Mouse (Mus musculus) heart, postnatal 0 days (tissue): ENCODE data around the gene Akirin2. TPM values are rescaled to one million over a fixed set of nuclear protein-coding genes. Genes with fewer than 3 reads are reported as not detected.

Experiments used
- ATAC-seq: fragments of 200-750 bp; cut with Nextera tagmentation; 2 replicates; pipeline ENCODE4 v1.8.0; 2017; ENCODE audit warnings: low read depth, moderate number of reproducible peaks, moderate library complexity; ENCODE audit not compliant: insufficient read depth
- DNase-seq: peaks from one replicate; pipeline ENCODE4 v3.0.0-alpha.2; 2016; ENCODE audit warnings: low spot score
- H3K27ac ChIP-seq: fragments of 300-500 bp; sonication (generic); 2 replicates; pipeline ENCODE4 v1.5.1; 2014; ENCODE audit warnings: low read depth, mild to moderate bottlenecking
- H3K27me3 ChIP-seq: fragments of 300-500 bp; sonication (generic); 2 replicates; pipeline ENCODE4 v1.6.1; 2014; ENCODE audit warnings: low read length, mixed read lengths; ENCODE audit not compliant: control insufficient read depth, insufficient read depth
- H3K36me3 ChIP-seq: fragments of 300-500 bp; sonication (generic); replicated peaks from 2 replicates; pipeline ENCODE4 v1.6.1; 2014; ENCODE audit warnings: low read length, mixed read lengths; ENCODE audit not compliant: control insufficient read depth, insufficient read depth
- H3K4me1 ChIP-seq: fragments of 300-500 bp; sonication (generic); 2 replicates; pipeline ENCODE4 v1.6.1; 2014; ENCODE audit warnings: antibody characterized with exemption; ENCODE audit not compliant: control insufficient read depth, insufficient read depth
- H3K4me2 ChIP-seq: fragments of 300-500 bp; sonication (generic); 2 replicates; pipeline ENCODE4 v1.6.1; 2014; ENCODE audit warnings: low read depth, mild to moderate bottlenecking, low read length, moderate library complexity
- H3K4me3 ChIP-seq: fragments of 300-500 bp; sonication (generic); 2 replicates; pipeline ENCODE4 v1.5.1; 2014; ENCODE audit warnings: low read depth, low read length
- H3K9ac ChIP-seq: fragments of 300-500 bp; sonication (generic); replicated peaks from 2 replicates; pipeline ENCODE4 v1.6.1; 2014; ENCODE audit warnings: low read depth, low read length, mixed read lengths
- H3K9me3 ChIP-seq: fragments of 300-500 bp; sonication (generic); replicated peaks from 2 replicates; pipeline ENCODE4 v1.6.1; 2016; ENCODE audit warnings: low read length; ENCODE audit not compliant: control insufficient read depth
- CTCF ChIP-seq: IDR thresholded peaks from 2 replicates; pipeline ENCODE4 v1.5.1; 2016; ENCODE audit warnings: antibody characterized with exemption, control low read depth, low read depth
- EP300 ChIP-seq: IDR thresholded peaks from 2 replicates; pipeline ENCODE4 v1.6.1; 2016; ENCODE audit warnings: antibody characterized with exemption, low read depth
- WGBS: fragments of 180-500 bp; shearing (Covaris S2); extraction: QIAGEN DNeasy Blood & Tissue Kit; methylation state at CpG from one replicate; pipeline ENCODE4 v1.1.7; 2014; 5-methylcytosine and 5-hydroxymethylcytosine counted together
- polyA plus RNA-seq: library from polyadenylated mRNA; unstranded; fragments of >200 nt; fragmentation: Nextera tagmentation; extraction: Ambion mirVana; gene quantifications from 2 replicates; pipeline ENCODE4 v1.2.1, GENCODE M21; 2015
- total RNA-seq: library from RNA; depleted of rRNA; stranded (reverse); fragments of >200 nt; gene quantifications from 2 replicates; pipeline ENCODE4 v1.2.3, GENCODE M21; 2014; ENCODE audit warnings: low replicate concordance; rRNA removed

Akirin2 gene
- total and polyA plus RNA-seq, 2 experiments from 2014 or later = 29.0 to 34.2 TPM

- H3K9ac ChIP-seq = peak overlapping the region; percentile 81
- peaks cover 22% of the 10 kb centered on the region for H3K4me1 ChIP-seq
- H3K27ac ChIP-seq = peak overlapping the region; percentile 81
- ATAC-seq (no peak), DNase-seq (peak; percentile 9)
- peak overlapping the region; percentile 72 for H3K4me2 ChIP-seq
- WGBS = 1% methylated on average over 13 of the region's 13 CpGs
- no peaks in the 10 kb centered on the region for H3K27me3 ChIP-seq
- TF ChIP-seq EP300 (no peak), CTCF (no peak)
- no peaks in the 10 kb centered on the region for H3K36me3 ChIP-seq
- H3K4me3 ChIP-seq = peak overlapping the region; percentile 82
- no peaks in the 10 kb centered on the region for H3K9me3 ChIP-seq
These were observed 64.6 kb downstream of the Akirin2 start for GRCm38 (mm10) chr4:34615303-34615702.

- Histone ChIP-seq H3K9ac (no peak overlapping the region), H3K4me3 (no peak overlapping the region), H3K36me3 (no peaks in the 10 kb centered on the region), H3K4me1 (peaks cover 22% of the 10 kb centered on the region), H3K27ac (no peak overlapping the region), H3K27me3 (no peaks in the 10 kb centered on the region), H3K9me3 (no peaks in the 10 kb centered on the region), H3K4me2 (peak overlapping the region; percentile 72)
- 86% methylated on average over 8 of the region's 8 CpGs for WGBS
- DNase-seq = no peak
- no peak for TF ChIP-seq CTCF
- no peak for TF ChIP-seq EP300
- ATAC-seq = no peak
These were observed 65.4 kb downstream of the Akirin2 start for GRCm38 (mm10) chr4:34616146-34616545.

Other genes starting within 250 kb of the Akirin2 start
- gene Orc3, start 64.0 kb downstream of the Akirin2 start, total RNA-seq = 41.0 and 47.8 TPM in 2 replicates
- 50.0 and 51.4 TPM in 2 replicates for gene Orc3, start 64.0 kb downstream of the Akirin2 start, polyA plus RNA-seq
- 19.4 and 93.2 TPM in 2 replicates for gene Rars2, start 64.0 kb downstream of the Akirin2 start, total RNA-seq
- gene Rars2, start 64.0 kb downstream of the Akirin2 start, polyA plus RNA-seq = 49.7 and 51.2 TPM in 2 replicates
- 29.1 and 30.6 TPM in 2 replicates for gene Slc35a1, start 136.5 kb downstream of the Akirin2 start, total RNA-seq
- 31.8 and 32.2 TPM in 2 replicates for gene Slc35a1, start 136.5 kb downstream of the Akirin2 start, polyA plus RNA-seq
- not detected in 2 replicates for gene Cfap206, start 179.3 kb downstream of the Akirin2 start, total RNA-seq
- 0.44 TPM in 1 of 2 replicates, not detected in the other for gene Cfap206, start 179.3 kb downstream of the Akirin2 start, polyA plus RNA-seq
- gene Gm136, start 205.3 kb downstream of the Akirin2 start, total RNA-seq = not detected in 2 replicates
- gene Gm136, start 205.3 kb downstream of the Akirin2 start, polyA plus RNA-seq = not detected in 2 replicates
- gene Smim8, start 227.5 kb downstream of the Akirin2 start, total RNA-seq = 20.8 and 33.0 TPM in 2 replicates
- gene Smim8, start 227.5 kb downstream of the Akirin2 start, polyA plus RNA-seq = 107 and 112 TPM in 2 replicates